Mouse (Mus musculus) layer of hippocampus, postnatal 14 days (tissue): Measurements from ENCODE around the gene Pnmal1. TPM values are rescaled to one million over a fixed set of nuclear protein-coding genes. Genes with fewer than 3 reads are reported as not detected.

Experiments used
- DNase-seq, 2 experiments: peaks; one replicate each; pipeline ENCODE4 v3.0.0; 2021 to 2022; ENCODE audit warnings: low spot score in 2 of 2, mixed read lengths in 1 of 2
- long read RNA-seq, 2 experiments: library from polyadenylated mRNA; stranded (forward); transcript quantifications; one replicate each; pipeline ENCODE4 v2.0.0; 2021
- total RNA-seq, 2 experiments: library from RNA; stranded (reverse); gene quantifications; 2 replicates each; pipeline ENCODE4 v1.2.3; 2021

Pnmal1 gene
- 10 to 100 TPM; 72.5 to 74.5 TPM for total RNA-seq
- long read RNA-seq, experiment 1, full-length matches to known transcripts: 36 of 48 reads
- long read RNA-seq, experiment 1, partial matches to known transcripts: 11 of 48 reads
- long read RNA-seq, experiment 1, other reads (novel, unspliced or antisense): 1 of 48 reads
- long read RNA-seq, experiment 2, full-length matches to known transcripts: 42 of 59 reads
- long read RNA-seq, experiment 2, partial matches to known transcripts: 5 of 59 reads
- long read RNA-seq, experiment 2, other reads (novel, unspliced or antisense): 12 of 59 reads

- peak; percentile 84 to 95 for DNase-seq
Observed at GRCm38 (mm10) chr7:16959539-16960187, at the start of gene Pnmal1. TSS of gene Pnmal1 (plus strand) at chr7:16959679.

- no peak for DNase-seq
Observed at GRCm38 (mm10) chr7:16909909-16910308, 49.6 kb upstream of the Pnmal1 start.

- DNase-seq: no peak
Observed at GRCm38 (mm10) chr7:16911904-16912303, 47.6 kb upstream of the Pnmal1 start.

- no peak for DNase-seq
Observed at GRCm38 (mm10) chr7:16912360-16912759, 47.1 kb upstream of the Pnmal1 start.

GRCm38 (mm10) chr7:16913806-16914452 lies 45.5 kb upstream of the Pnmal1 start:
- DNase-seq: peak; percentile 78 to 81

- no peak for DNase-seq
Observed at GRCm38 (mm10) chr7:16914453-16915343, 44.8 kb upstream of the Pnmal1 start.

- DNase-seq: no peak
Observed at GRCm38 (mm10) chr7:16915461-16916340, 43.8 kb upstream of the Pnmal1 start.

GRCm38 (mm10) chr7:16916342-16917265 lies 42.9 kb upstream of the Pnmal1 start:
- DNase-seq: no peak

- no peak for DNase-seq
Observed at GRCm38 (mm10) chr7:16917447-16917846, 42.0 kb upstream of the Pnmal1 start.

- peak in 1 of 2 experiments; percentile 61 for DNase-seq
Observed at GRCm38 (mm10) chr7:16918014-16918413, 41.5 kb upstream of the Pnmal1 start.

- DNase-seq: peak in 1 of 2 experiments; percentile 19
Observed at GRCm38 (mm10) chr7:16918670-16919069, 40.8 kb upstream of the Pnmal1 start.

- DNase-seq: no peak
Observed at GRCm38 (mm10) chr7:16919395-16920149, 39.9 kb upstream of the Pnmal1 start.

- no peak for DNase-seq
Observed at GRCm38 (mm10) chr7:16920150-16920579, 39.3 kb upstream of the Pnmal1 start.

GRCm38 (mm10) chr7:16920818-16921791 lies 38.4 kb upstream of the Pnmal1 start:
- DNase-seq: no peak

GRCm38 (mm10) chr7:16921881-16922335 lies 37.6 kb upstream of the Pnmal1 start:
- no peak for DNase-seq

- no peak for DNase-seq
Observed at GRCm38 (mm10) chr7:16922360-16922973, 37.0 kb upstream of the Pnmal1 start.
